Mouse (Mus musculus) liver, embryonic 14.5 days (tissue): Measurements from ENCODE around the gene Adcy10.

ENCODE experiments used
- CTCF ChIP-seq: IDR thresholded peaks from 2 replicates; pipeline ENCODE4 v1.5.1; 2016; ENCODE audit warnings: antibody characterized with exemption, low read depth, control low read depth
- EP300 ChIP-seq: IDR thresholded peaks from 2 replicates; pipeline ENCODE4 v1.6.1; 2016; ENCODE audit warnings: antibody characterized with exemption, low read depth

DNA sequence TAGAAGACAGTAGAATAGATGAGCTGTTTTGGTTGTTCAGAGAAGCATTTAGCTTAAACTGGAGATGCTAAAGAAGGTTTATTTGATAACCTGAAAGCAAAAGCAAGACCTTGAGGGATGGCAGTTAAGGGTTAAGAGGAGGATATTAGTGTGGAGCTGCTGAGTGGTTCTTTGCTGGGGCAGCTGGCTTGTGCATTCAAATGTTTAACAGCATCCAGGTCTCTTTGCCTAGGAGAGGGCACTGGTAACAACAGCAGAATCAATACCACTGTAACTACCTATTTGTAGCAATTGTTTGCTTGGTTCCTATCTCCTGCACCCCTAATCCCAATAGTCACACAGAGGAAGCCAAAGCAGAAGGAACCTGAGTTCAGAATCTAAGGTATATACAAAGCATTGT lies 15.3 kb upstream of the Adcy10 start:
- no peak for TF ChIP-seq CTCF
- TF ChIP-seq EP300, result no peak
